Mouse (Mus musculus): ENCODE measurements at regions not wholly inside any gene's neighbourhood (a gene's known extent, or its start where the extent isn't known, plus 50 kb on each side); places are given as distances from the start of the nearest gene placed in this dataset.
A peak's percentile ranks its signal among the peaks of the same experiment; 100 is the strongest.

DNA sequence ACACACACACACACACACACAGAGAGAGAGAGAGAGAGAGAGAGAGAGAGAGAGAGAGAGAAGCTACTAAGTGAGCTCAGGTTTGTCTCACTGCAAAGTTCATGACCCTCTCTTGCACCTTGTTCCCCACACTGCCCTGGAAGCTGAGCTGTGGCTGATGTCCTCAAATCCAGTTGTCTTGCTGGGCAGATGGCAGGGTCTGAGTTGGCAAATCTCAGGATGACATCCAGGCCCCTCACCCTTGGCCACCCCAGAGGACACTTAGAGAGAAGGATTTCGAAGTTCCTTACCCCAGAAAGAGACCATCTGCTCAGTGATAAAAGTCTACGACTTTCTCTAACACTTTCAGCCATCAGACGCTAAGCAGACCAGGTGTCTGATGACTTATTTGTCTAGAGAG, 160.1 kb upstream of the Nlrp1b start:
- H3K36me3 ChIP-seq (ENCODE audit: insufficient read depth, low read length), result no peaks in the 10 kb centered on the region
- H3K9ac ChIP-seq (replicated peaks; ENCODE audit: low read length), result no peak overlapping the region
- TF ChIP-seq CTCF (IDR thresholded peaks at IDR 0.05; ENCODE audit: low read depth), result no peak
- H3K4me3 ChIP-seq (ENCODE audit: low read length), result no peak overlapping the region
- no peaks in the 10 kb centered on the region for H3K9me3 ChIP-seq (ENCODE audit: low read length)
- 0 out of 2 replicates have a peak overlapping the region, but pooled peaks have one; percentile 29 for H3K27ac ChIP-seq
- H3K4me1 ChIP-seq (ENCODE audit: insufficient read depth, low read length), result 0 out of 2 replicates have a peak, but pooled peaks cover 4% of the 10 kb centered on the region
- no peaks in the 10 kb centered on the region for H3K27me3 ChIP-seq (ENCODE audit: insufficient read depth, low read length)
- no peak overlapping the region for H3K4me2 ChIP-seq (ENCODE audit: low read depth, low read length)
- DNase-seq (ENCODE audit: low spot score) (no peak), ATAC-seq (no peak)
- 66% methylated on average over 3 of the region's 3 CpGs for WGBS

DNA sequence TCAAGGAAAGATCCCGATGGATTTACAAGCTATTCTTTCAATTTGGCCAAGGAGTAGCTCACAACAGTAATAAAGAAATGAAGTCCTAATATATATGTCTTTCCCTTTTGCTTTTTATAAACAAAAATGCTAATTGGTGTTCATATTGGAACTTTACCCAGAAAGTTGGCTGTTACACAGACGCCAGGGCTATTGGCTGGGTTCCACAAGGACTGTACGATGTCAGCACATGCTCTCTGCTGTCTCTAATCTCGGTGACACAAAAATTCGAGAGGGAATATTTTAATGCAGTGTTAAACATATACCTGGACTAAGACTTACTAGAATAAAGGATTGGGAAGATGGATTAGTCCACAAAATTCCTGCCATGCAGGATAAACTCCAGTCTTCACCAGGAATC, 162.9 kb upstream of the Nlrp1b start:
- H3K36me3 ChIP-seq (ENCODE audit: insufficient read depth, low read length), result no peaks in the 10 kb centered on the region
- ATAC-seq (no peak), DNase-seq (ENCODE audit: low spot score) (no peak)
- no peak overlapping the region for H3K27ac ChIP-seq
- H3K4me1 ChIP-seq (ENCODE audit: insufficient read depth, low read length), result 0 out of 2 replicates have a peak, but pooled peaks cover 4% of the 10 kb centered on the region
- H3K9ac ChIP-seq (replicated peaks; ENCODE audit: low read length), result no peak overlapping the region
- no peak for TF ChIP-seq CTCF (IDR thresholded peaks at IDR 0.05; ENCODE audit: low read depth)
- no peaks in the 10 kb centered on the region for H3K9me3 ChIP-seq (ENCODE audit: low read length)
- 50% methylated on average over 5 of the region's 5 CpGs for WGBS
- no peak overlapping the region for H3K4me3 ChIP-seq (ENCODE audit: low read length)
- H3K4me2 ChIP-seq (ENCODE audit: low read depth, low read length), result no peak overlapping the region
- no peaks in the 10 kb centered on the region for H3K27me3 ChIP-seq (ENCODE audit: insufficient read depth, low read length)

DNA sequence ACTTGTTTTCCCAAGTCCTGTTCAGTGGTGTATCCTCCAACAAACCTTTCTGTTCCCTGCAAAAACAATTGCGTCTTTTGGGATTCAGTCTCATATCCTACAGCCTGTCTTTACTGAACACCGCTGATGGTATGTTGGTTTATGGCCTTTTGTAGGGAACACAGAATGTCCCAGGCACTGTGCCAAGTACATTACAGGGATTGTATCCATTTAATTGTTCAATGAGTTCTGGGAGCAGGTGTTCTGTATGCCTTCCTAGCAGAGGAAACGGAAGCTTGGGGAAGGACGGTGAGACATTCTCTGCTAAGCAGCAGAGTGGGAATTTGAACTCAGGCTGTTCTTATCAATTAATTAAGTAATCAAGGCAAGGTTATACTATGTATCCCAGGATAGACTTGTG, 164.5 kb upstream of the Nlrp1b start:
- H3K9me3 ChIP-seq (ENCODE audit: low read length), result no peaks in the 10 kb centered on the region
- no peak overlapping the region for H3K4me3 ChIP-seq (ENCODE audit: low read length)
- TF ChIP-seq CTCF (IDR thresholded peaks at IDR 0.05; ENCODE audit: low read depth), result no peak
- H3K4me2 ChIP-seq (ENCODE audit: low read depth, low read length), result no peak overlapping the region
- 0 out of 2 replicates have a peak, but pooled peaks cover 4% of the 10 kb centered on the region for H3K4me1 ChIP-seq (ENCODE audit: insufficient read depth, low read length)
- DNase-seq (ENCODE audit: low spot score), result no peak
- no peaks in the 10 kb centered on the region for H3K36me3 ChIP-seq (ENCODE audit: insufficient read depth, low read length)
- no peak overlapping the region for H3K27ac ChIP-seq
- no peak overlapping the region for H3K9ac ChIP-seq (replicated peaks; ENCODE audit: low read length)
- no peaks in the 10 kb centered on the region for H3K27me3 ChIP-seq (ENCODE audit: insufficient read depth, low read length)
- 49% methylated on average over 4 of the region's 4 CpGs for WGBS
- ATAC-seq, result no peak

DNA sequence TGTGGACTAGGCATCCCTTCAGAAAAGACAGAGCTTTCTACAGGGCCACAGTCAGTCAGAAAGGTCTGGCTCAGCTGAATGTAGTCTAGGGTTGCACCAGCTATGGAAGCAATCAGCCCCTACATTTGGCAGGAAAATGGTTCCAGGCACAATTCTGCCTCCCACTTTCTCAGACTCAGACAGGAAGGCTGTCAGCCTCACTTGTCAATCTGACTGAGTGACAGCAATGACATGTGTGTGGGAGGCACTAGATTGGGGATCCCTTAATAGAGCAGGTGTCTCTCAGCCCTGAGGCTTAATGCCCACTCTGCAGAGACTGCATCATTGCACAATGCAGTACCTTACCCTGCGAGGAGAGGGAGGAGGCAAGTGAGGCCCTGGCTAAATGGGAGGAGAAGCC, 165.1 kb upstream of the Nlrp1b start:
- Histone ChIP-seq H3K36me3 (ENCODE audit: insufficient read depth, low read length) (no peaks in the 10 kb centered on the region), H3K27ac (no peak overlapping the region), H3K9ac (replicated peaks; ENCODE audit: low read length) (no peak overlapping the region), H3K4me3 (ENCODE audit: low read length) (no peak overlapping the region), H3K9me3 (ENCODE audit: low read length) (no peaks in the 10 kb centered on the region), H3K27me3 (ENCODE audit: insufficient read depth, low read length) (no peaks in the 10 kb centered on the region), H3K4me1 (ENCODE audit: insufficient read depth, low read length) (0 out of 2 replicates have a peak, but pooled peaks cover 4% of the 10 kb centered on the region), H3K4me2 (ENCODE audit: low read depth, low read length) (no peak overlapping the region)
- 59% methylated on average over 1 of the region's 1 CpGs for WGBS
- ATAC-seq (no peak), DNase-seq (ENCODE audit: low spot score) (no peak)
- no peak for TF ChIP-seq CTCF (IDR thresholded peaks at IDR 0.05; ENCODE audit: low read depth)

DNA sequence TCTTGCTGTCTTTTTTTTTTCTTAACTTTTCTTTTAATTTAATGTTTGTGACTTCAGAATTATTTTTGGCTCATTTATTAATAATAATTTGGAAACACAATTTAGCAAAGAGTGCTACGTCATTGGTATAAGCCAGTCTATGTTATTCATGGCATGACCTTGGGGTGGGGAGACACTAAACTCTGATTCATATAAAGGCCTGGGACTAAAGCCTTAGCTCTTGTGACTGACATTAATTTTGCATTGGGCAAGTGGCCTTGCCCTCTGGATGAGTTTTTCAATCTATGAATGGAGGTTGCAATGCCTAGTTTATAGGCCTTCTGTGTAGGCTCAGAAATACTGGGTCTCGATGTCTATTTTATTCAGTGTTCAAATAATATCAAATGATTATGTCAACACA, 169.8 kb upstream of the Nlrp1b start:
- Histone ChIP-seq H3K27me3 (ENCODE audit: insufficient read depth, low read length) (no peaks in the 10 kb centered on the region), H3K4me2 (ENCODE audit: low read depth, low read length) (no peak overlapping the region), H3K9ac (replicated peaks; ENCODE audit: low read length) (no peak overlapping the region), H3K4me3 (ENCODE audit: low read length) (no peak overlapping the region), H3K4me1 (ENCODE audit: insufficient read depth, low read length) (no peaks in the 10 kb centered on the region), H3K27ac (no peak overlapping the region), H3K9me3 (ENCODE audit: low read length) (no peaks in the 10 kb centered on the region), H3K36me3 (ENCODE audit: insufficient read depth, low read length) (no peaks in the 10 kb centered on the region)
- DNase-seq (ENCODE audit: low spot score) (no peak), ATAC-seq (no peak)
- TF ChIP-seq CTCF (IDR thresholded peaks at IDR 0.05; ENCODE audit: low read depth), result no peak
- 88% methylated on average over 2 of the region's 2 CpGs for WGBS

DNA sequence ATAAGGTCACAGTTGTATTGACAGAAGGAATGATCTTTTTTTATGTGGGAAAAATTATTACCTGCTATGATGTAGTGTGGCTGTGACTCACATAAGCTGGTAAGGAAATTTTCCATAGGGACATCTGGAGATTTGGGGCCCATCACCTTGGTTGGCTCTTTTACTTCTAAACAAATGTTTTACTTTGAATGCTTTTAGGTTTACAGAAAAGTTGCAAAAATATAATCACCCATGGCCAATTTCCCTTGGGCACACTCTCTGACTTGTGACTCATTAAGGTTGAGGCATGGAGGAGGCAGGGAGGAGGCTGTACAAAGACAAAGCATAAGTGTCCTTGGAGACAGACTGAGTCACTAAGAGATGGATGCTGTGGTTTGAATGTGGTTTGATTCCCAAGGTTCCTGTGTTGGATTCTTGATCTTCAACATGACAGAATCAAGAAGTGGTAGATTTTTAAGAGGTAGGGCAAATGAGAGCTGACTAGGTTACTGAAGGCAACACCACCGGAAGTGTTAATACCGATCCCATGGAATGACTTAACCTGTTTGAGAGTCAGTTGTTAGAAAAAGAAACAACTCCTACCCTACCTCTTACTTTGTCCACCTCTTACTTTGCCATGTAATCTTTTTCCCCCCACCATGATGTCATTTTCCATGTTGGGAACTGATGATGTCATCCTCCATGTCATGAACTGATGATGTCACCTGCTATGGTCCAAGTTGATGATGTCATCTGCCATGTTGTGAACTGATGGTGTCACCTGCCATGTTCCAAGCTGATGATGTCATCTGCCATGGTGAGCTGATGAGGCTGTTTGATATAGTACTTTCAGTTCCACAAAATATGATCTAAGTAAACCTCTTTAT, 171.1 kb upstream of the Nlrp1b start:
- no peaks in the 10 kb centered on the region for H3K36me3 ChIP-seq (ENCODE audit: insufficient read depth, low read length)
- no peak overlapping the region for H3K9ac ChIP-seq (replicated peaks; ENCODE audit: low read length)
- no peak for DNase-seq (ENCODE audit: low spot score)
- no peak overlapping the region for H3K4me3 ChIP-seq (ENCODE audit: low read length)
- H3K4me1 ChIP-seq (ENCODE audit: insufficient read depth, low read length), result no peaks in the 10 kb centered on the region
- TF ChIP-seq CTCF (IDR thresholded peaks at IDR 0.05; ENCODE audit: low read depth), result no peak
- H3K9me3 ChIP-seq (ENCODE audit: low read length), result no peaks in the 10 kb centered on the region
- no peak for ATAC-seq
- H3K27me3 ChIP-seq (ENCODE audit: insufficient read depth, low read length), result no peaks in the 10 kb centered on the region
- H3K4me2 ChIP-seq (ENCODE audit: low read depth, low read length), result no peak overlapping the region
- H3K27ac ChIP-seq, result no peak overlapping the region
- 98% methylated on average over 2 of the region's 2 CpGs for WGBS

DNA sequence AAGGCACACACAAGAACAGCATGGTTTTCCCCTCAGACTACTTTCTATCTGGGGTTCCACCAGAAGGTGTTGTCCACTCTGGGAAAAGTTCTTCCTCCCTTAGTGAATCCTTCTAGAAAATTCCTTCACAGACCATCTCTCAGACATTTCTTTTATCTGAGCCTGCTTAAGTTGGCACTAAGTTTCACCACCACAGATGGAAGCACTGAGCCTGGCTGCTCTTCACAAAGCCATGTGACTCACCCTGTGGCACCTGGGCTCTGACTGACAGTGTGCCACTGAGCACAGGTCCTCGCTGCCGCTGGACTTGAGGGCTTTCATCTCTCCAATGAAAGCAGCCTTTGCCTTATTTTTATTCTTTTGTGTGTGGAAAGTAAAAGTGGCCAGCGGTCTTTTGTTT, 173.8 kb upstream of the Nlrp1b start:
- WGBS, result 84% methylated on average over 3 of the region's 3 CpGs
- no peak for ATAC-seq

More for the DNA sequence above, 173.8 kb upstream of the Nlrp1b start:
- Histone ChIP-seq H3K27me3 (ENCODE audit: insufficient read depth, low read length) (no peaks in the 10 kb centered on the region), H3K4me3 (ENCODE audit: low read length) (no peak overlapping the region), H3K36me3 (ENCODE audit: insufficient read depth, low read length) (no peaks in the 10 kb centered on the region), H3K27ac (no peak overlapping the region), H3K9ac (replicated peaks; ENCODE audit: low read length) (no peak overlapping the region), H3K9me3 (ENCODE audit: low read length) (no peaks in the 10 kb centered on the region), H3K4me2 (ENCODE audit: low read depth, low read length) (no peak overlapping the region), H3K4me1 (ENCODE audit: insufficient read depth, low read length) (no peaks in the 10 kb centered on the region)
- DNase-seq (ENCODE audit: low spot score), result no peak
- no peak for TF ChIP-seq CTCF (IDR thresholded peaks at IDR 0.05; ENCODE audit: low read depth)
